Mouse (Mus musculus) induced T-regulatory cell, adult 2 months (primary cell): ENCODE data around the gene Mamstr.

Source experiments
- DNase-seq: peaks from one replicate; pipeline ENCODE4 v3.0.0-alpha.2; 2012; ENCODE audit warnings: low read depth

Mamstr gene

DNA sequence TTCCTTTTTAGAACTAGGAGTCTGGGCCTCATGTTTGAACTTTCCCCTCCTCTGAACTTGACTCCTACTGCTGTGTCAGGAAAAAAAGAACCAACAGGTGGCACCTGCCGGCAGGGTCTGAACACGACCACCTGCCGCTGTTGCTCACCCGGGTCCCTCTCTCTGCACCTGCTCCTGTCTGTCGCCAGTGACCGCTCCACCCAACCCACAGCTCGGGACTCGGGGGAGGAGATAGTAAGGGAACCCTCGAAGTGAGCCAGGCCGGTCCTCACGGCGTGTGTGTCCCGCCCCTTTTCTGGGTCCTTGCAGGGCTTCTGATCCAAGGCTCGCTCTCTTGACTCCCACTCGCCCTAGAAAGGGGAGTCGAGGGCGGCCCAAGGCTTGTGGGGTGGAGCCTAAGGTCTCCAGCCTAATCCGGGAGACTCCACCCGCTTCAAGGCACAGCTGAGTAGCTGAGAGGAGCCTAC is at the start of gene Mamstr:
TSS of gene Mamstr (plus strand) at position 417 of the 467 bp plus-strand sequence.
- DNase-seq, result no peak

DNA sequence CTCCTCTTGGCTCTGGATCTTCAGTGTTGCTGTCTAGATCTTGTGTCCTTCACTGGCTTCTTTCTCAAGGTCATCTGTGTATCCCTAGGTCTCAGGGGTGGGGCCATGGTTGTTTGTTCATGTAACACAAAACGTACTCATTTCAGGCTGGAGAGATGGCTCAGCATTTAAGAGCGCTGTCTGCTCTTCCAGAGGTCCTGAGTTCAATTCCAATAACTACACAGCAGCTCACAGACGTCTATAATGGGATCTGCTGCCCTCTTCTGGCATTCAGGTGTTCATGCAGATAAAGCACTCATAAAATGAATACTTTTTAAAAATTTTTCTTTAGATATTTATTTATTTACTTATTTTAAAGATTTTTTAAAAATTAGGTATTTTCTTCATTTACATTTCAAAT is 48.9 kb upstream of the Mamstr start:
- DNase-seq, result peak; percentile 67

DNA sequence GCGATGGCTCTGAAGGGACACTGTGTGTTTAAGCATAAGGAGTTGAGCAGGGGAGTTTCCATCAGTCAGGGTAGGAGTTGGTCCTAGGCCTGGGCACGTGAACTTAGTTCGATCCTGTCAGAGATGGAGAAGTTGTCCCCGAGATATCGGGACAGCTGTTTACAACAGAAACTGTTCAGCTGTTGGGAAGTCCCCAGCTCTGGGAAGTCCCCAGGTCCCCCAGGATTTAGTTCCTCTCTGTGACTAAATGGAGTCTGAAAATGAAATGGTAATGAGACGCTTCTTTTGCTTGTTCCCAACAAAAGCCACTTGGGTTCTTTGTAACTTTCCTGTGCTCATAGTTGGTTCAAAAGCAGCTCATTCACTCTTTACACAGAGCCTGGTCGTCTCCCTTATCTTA is 47.9 kb upstream of the Mamstr start:
- peak; percentile 87 for DNase-seq

DNA sequence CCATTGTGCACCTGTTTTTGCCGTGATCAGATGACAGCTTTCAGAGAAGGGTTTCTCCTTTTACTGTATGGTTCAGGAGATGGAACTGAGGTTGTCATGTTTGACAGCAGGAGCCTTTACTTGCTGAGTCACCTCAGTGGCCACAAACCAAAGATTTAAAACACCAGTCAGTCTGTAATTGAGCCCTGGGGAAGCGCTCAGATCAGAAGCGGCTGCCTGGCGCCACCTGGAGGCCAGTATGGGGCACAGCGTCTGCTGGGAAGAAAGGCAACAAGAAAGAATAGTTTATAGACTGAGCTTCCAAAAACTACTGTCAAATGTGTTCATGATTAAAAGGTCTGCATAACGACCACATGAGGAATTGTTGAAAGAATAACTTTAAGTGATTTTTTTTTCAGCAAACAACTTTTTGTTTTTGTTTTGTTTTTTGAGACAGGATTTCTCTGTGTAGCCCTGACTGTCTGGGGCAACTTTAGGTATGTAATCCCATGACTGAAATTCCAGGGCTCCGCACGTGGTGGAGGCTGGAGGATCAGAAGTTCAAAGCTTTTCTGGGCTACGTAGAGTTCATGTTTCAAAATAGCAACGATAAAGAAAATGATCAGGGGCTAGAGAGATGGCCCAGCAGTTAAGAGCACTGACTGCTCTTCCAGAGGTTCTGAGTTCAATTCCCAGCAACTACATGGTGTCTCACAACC is 46.5 kb upstream of the Mamstr start:
- DNase-seq, result peak; percentile 90

DNA sequence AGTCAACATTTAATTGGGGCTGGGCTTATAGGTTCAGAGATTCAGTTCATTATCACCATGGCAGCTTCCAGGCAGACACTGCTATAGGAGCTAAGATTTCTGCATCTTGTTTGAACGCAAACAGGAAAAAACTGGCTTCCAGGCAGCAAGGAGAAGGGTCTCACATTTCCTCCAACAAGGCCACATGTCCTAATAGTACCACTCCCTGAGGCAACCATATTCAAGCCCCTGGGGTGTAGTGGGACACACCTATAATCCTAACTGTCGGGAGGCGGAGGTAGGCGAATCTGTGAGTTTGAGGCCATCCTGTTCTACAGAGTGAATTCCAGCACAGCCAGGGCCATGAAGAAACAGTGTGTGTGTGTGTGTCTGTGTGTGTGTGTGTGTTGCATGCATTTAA is 44.6 kb upstream of the Mamstr start:
- no peak for DNase-seq

DNA sequence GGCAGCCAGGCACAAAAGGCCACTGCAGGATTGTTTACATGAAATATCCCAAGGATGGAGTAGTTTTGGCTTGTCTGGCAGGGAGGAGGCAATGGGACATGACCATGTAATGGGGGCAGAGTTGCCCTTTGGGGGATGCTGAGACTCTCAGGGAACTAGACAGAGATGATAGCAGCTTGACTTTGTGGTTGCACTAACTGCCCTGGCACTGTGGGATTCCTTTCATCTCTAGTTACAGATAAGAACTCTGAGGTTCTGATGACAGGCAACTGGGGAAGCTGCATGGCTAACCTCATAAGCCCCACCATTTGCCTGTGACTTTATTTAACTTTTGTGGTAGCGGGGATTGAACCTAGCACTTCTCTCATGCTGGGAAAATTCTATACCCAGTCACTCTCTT is 43.7 kb upstream of the Mamstr start:
- DNase-seq, result no peak

DNA sequence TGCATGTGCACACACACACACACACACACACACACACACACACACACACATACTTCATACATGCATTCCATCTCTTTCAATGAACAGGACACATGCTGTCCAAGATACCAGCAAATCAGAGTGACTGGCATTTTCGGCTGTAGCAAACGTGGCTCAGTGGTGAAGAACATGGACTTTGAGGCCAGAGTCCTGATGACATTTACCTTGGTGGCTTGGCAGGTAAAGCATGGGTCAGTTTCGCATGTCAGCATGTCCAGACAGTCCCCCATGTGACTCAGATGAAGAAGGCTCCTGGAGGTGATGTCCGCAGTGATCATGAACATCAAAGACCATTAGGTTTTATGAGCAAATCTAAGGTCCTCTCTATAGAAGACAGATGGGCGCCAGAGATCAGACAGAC is 42.8 kb upstream of the Mamstr start:
- no peak for DNase-seq

DNA sequence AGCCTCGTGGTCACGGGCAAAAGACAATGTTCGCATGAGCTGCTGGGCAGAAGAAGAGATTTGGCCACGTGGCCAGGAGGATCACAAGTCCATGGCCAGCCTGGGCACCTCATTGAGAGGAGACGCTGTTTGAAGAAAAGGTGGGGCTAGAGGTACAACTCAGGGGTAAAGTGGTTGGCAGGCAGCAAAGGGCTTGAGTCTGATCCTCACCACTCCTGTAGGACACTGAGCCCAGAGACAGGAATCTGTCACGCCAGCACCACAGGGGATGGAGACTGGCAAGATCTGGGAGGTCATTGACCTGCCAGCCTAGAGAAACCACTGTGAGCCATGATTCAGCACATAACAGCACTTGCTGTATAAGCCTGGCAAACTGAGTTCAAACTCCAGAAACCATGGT is 42.2 kb upstream of the Mamstr start:
- no peak for DNase-seq

DNA sequence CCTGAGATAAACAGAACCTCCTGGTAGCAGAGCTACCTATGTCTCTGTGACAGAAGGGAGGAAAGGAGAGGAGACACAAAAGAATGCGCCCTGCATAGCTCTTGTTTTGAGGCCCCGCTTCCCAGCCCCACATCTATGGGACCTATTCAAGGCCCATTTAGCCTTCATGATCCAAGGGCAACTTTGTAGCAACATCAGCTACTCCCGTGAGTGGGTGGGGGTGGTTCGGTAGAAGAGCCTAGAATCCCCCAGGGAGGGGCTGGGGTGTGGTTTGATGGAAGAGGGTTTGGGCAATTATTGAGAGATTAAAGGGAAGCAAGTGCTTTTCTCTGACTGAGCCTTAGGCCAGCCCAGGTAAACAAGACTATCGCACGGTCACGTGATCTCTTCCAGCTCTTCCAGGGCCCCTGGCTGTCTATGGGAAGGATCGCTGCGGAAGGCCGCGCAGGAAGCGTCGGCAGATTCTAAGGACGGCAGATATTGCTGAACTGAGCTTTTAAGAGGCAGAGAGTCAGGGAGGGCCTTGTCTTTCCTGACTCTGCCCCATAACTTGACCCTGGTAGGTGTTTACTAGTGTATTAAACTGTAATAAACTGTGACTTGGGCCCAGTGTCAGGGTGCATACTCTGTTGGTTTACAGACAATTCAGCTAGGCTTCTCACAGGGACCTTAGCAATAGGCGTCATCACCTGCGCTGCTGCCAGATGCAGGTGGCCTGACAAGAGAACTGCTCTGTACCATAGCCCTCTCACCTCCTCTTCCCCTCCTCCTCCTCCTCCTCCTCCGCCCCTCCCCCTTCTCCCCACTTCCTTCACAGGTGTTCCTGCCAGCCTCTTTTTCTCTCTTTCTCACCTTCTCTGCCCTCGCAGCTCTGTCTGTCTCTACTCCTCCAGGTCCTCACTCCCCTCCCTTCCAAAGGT is 40.6 kb upstream of the Mamstr start:
- no peak for DNase-seq

DNA sequence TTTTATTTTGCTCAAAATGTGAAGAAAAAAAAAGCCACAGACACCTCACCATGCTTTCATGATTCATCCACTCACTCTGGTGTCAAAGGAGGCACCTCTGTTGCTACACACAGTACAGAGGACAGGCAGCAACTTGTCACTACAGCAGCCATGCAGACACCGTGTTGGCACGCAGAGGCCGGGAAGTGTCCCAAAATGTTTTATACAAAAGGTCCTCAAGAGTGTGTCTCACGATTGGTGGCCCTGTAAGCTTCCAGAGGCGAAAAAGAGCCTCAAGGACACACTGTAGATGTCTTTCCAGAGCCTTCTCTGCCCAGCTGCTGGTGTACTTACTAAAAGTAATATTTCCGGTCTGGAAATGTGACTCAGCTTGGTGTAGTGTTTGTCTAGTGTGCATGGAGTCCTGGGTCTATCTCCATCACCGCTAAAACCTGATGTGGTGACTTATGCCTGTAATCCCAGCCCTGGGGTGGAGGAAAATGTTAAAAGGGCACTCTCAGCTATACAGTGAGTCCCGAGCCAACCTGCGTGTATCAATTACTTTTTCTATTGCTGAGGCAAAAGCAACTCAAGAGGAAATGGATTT is 34.0 kb upstream of the Mamstr start:
- DNase-seq, result no peak

DNA sequence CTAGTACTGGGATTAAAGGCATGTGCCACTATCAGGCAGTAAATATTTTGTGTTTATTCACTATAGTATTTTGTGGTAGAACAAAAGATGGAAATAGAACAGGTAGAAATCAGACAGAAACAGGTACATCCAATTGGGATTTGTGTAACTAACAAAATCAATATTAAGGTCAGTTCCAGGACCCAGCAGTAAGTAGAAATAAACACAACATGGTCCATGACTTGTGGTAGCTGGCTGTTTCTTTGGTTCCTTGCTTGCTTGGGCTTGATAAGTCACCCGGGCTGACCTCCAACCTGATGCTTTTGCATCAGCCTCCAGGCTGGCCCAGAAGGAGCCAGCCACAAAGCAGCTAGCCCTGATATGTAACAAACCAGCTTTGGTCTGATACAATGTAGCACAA is 30.3 kb upstream of the Mamstr start:
- DNase-seq, result no peak

DNA sequence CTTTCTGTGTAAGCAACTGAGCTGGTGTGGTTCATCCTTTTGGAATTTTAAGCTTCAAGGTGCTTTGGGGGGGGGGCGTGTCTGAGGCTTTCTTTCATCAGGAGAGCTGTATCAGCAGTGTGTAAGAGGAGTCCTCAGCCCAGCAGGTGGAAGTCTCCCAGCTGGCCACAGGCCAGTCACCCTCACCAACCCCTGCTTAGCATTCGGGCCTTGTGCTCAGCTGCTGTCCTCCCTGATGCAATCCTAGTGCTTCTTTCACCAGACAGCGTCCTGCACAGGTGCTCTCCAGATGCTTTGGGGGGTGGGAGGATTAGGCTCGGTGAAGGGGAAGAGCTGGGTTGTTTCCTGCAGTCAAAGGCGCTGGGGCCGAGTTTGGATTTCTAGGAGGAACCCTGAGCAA is 23.5 kb upstream of the Mamstr start:
- DNase-seq, result no peak

DNA sequence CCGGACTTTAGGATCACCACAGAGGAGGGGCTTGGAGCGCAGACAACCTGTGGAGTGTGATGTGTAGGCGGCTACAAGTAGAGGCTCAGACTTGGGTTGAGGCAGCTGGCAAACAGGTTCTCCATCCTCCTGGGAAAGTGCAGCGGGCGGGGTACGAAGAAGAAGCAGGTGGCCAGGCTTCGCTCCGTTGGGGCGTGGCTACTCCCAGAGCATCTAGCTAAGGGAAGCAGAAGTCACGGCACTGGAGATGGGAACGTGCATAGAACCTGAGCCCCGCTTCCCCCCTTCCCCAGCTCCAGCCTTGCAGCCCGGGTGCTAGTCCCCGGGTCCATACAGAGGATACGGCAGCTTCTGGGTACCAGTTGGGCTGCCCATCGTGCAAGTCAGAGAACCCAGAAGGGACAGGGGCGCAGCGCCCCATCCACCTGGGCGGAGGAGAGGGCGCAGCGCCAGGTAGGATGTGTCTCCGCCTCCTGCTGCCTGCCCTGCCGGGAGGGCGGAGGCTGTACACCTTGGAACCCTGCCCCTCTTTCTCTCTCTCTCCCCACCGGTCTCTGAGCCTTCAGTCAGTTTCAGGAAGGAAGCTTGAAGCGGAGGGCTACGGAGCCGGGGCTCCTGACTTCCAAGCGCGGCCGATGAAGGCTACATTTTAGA is 22.6 kb upstream of the Mamstr start, which contains the start of gene Fut1:
TSS of gene Fut1 (plus strand) at position 248 of the 654 bp plus-strand sequence.
- DNase-seq, result no peak

DNA sequence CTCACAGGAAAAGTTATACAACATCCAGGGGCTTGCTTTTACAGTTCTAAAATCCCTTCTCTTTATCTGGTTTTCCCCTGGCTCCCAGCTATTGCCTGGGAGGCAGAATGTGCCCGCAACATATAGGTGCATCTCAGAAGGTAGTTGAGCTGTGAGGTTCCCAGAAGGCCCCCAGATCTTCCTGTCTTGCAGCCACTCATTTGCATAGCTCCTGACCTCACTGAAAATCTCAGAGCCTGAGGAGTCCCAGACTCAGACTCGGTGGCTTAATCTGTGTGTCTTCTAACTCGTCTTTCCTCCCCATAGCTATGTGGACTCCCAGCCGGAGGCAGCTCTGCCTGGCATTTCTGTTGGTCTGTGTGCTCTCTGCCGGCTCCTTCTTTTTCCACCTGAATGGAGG is 21.5 kb upstream of the Mamstr start:
- DNase-seq, result no peak

DNA sequence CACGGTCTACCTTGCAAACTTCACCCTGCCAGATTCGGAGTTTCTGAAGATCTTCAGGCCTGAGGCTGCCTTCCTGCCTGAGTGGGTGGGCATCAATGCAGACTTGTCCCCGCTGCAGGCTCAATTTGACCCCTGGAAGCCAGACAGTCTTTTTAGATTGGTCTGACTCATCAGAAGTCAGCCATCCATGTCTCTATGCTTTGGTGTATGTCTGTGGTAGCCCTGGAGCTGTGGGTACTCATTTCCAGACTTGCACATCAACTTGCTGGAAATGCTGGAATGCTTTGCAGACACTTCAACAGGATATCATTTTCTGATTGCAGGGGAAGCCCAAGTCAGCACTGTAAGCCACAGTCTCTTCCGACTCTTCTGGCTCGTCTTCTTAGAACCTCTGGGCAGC is 20.2 kb upstream of the Mamstr start:
- DNase-seq, result no peak

DNA sequence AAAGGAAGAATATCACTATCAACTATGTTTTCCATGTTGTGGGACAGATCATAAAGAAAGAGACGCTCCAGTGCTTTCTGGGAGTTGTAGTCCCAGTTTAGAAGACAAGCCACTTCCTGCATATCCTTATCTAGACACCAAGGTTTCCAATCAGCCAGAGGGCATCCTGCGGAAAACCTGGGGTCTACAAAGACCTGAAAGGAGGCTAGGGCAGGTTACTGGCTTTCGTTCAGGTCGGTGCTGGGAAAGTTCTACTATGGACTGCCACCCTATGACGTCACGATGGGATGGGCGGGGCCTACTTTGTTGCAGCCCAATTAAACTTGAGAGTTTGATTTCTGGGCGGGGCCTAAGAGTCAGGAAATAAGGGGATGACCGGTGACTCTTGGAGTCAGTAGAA is 18.3 kb upstream of the Mamstr start, which contains the start of gene Izumo1:
TSS of gene Izumo1 (plus strand) at position 369 of the 400 bp plus-strand sequence.
- peak; percentile 59 for DNase-seq

DNA sequence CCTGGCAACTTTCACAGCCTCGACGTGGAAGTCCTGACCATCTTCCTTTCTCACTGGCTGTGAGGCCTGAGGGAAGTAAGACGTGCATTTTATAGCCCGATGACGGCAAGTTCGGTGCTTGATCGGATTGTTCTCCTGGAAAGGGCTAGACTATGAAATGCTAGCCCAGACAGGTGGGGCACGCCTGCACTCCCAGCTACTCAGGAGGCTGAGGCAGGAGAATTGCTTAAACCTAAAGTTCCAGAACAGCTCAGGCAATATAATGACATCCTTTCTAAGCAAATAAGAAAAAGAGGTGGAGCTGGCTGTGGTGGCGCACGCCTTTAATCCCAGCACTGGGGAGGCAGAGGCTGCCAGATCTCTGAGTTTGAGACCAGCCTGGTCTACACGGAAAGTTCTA is 16.3 kb upstream of the Mamstr start:
- DNase-seq, result no peak

DNA sequence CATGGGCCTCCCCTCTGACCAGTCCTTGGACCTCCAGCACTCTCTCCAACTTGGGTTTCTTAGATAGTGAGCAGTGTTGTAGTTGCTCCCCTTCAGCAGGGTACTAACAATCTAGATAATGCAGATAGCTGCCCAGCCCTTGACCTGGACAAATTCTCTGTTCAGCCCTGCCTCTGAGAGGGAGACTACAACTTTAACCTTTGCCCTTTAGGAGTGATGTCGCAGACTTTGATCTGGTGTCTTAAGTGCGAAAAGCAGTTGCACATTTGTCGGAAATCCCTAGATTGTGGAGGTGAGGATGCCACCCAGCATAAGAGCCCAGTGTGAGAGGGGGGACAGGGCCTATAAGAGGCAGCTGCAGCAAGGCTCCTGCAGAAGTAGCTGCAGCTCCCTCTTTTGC is 15.1 kb upstream of the Mamstr start:
- DNase-seq, result no peak

DNA sequence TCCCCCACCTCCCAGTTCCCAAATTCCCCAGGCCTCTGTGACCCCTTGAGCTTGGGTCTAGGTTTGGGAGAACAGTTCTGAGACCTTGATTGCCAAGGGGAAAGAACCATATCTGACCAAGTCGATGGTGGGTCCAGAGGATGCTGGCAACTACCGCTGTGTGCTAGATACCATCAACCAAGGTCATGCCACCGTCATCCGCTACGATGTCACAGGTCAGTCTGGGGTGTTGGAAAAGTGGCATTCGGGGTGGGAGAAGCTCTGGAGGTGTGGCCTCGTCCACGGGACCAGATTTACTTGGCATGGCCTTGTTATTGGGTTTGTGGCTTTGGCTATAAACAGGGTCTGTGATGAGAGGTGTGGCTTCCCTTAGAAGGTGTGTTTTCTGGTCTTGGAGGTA is 14.3 kb upstream of the Mamstr start:
- DNase-seq, result no peak

DNA sequence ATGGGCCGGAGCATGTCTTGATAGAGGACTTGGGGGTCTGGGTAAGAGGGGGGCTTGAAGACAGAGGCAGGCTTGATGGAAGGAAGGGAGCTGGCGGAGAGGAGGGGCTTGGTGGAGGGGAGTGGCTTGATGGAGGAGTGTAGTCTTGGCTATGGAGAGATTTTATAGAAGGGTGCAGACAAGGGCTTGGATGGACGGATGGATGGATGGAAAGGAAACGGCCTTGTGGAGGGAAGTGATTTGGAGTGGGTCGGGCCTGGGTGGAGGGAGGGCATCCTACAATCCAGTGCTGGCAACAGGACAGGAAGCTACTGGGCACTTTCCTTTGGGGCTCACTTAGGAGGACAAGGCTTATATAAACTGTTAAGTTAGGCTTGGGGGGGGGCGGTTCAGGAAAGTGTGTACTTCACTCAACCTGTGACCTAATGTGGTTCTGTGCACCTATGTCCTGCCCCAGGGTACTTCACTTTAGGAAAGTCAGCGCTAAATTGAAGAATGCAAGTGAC is 13.2 kb upstream of the Mamstr start:
- DNase-seq, result no peak

DNA sequence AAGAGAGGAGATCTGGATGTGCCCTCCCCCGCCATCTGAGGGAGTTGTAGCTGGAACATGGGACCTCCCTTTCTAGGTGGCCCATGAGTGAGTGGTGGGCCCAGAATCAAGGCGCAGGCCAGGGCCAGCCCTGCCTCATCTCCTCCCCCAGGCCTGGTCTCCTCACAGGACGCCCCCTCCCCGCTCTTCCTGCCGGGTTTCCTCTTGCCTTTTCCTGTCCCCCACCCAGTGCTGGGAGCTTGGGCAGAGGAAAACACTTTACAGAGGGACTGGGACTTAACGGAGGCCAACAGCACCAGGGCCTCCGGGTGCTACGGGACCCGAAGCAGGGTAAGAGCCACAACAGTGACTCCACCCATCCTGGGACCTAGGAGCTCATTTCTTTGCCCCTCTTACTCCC is 12.5 kb upstream of the Mamstr start, which contains the start of gene Rasip1:
TSS of gene Rasip1 (plus strand) at position 228 of the 400 bp plus-strand sequence.
- no peak for DNase-seq
